Mouse (Mus musculus) G1E (cell line): Measurements from ENCODE around the gene Masp2.

Source experiments
- CTCF ChIP-seq: IDR thresholded peaks from 2 replicates; pipeline ENCODE4 v1.5.1; 2012; ENCODE audit warnings: low read depth, low read length, inconsistent platforms, mixed read lengths
- POLR2AphosphoS5 ChIP-seq: IDR thresholded peaks from 2 replicates; pipeline ENCODE4 v1.6.1; 2012; ENCODE audit warnings: low read depth, low read length, inconsistent platforms; ENCODE audit not compliant: insufficient replicate concordance

DNA sequence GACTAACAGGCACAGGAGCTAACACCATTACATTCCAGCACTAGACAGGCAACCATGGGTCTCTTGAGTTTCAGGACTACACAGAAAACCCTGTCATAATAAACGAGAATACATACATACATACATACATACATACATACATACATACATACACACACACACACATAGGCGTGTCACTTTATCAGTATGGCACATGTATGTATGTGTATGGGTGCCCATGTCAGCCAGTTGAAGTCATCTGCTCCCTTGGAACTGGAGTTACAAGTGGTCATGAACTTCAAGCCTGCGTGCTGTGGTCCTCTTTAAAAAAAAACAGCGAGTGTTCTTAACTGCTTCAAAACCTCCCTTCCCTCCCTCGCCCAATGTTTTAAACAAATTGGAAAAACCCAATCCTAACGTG is 44.6 kb upstream of the Masp2 start:
- TF ChIP-seq CTCF (no peak), POLR2AphosphoS5 (no peak)
